Mouse (Mus musculus): ENCODE data around the gene Coq3. TPM values are rescaled to one million over a fixed set of nuclear protein-coding genes. Genes with fewer than 3 reads are reported as not detected.

Gene Coq3
- total and polyA plus RNA-seq, 2 experiments from 2014 or later = 15.7 to 22.7 TPM

DNA sequence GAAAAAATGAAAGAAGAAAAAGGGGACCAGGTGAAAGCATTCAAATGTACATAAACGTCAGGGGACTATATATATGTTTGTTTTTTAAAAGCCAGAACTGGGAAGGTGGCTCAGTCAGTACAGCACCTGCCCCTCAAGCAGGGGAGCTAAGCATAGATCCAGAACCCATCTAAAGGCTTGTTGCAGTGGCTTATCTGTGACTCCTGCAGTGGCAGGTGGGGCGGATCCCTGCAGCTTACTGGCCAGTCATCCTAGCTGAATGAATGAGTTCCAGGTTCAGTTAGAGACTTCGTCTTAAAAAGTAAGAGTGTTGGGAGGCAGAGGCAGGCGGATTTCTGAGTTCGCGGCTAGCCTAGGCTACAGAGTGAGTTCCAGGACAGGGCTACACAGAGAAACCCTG lies 3.3 kb downstream of the Coq3 start:
- no peak overlapping the region for H3K4me3 ChIP-seq (ENCODE audit: low read depth, low read length)
- TF ChIP-seq CTCF (IDR thresholded peaks at IDR 0.05; ENCODE audit: low read depth) = no peak
- DNase-seq (no peak), ATAC-seq (no peak)
- H3K4me2 ChIP-seq (ENCODE audit: low read depth) = no peak overlapping the region
- WGBS = 96% methylated on average over 6 of the region's 6 CpGs
- H3K4me1 ChIP-seq (ENCODE audit: insufficient read depth) = no peaks in the 10 kb centered on the region
- H3K27me3 ChIP-seq (ENCODE audit: insufficient read depth, low read length) = no peaks in the 10 kb centered on the region
- no peak overlapping the region for H3K9ac ChIP-seq
- H3K36me3 ChIP-seq (ENCODE audit: insufficient read depth) = no peaks in the 10 kb centered on the region
- no peak overlapping the region for H3K27ac ChIP-seq (ENCODE audit: low read depth, low read length)
- no peaks in the 10 kb centered on the region for H3K9me3 ChIP-seq (ENCODE audit: low read length)

GRCm38 (mm10) chr4:21885831-21886230 lies 6.4 kb downstream of the Coq3 start:
- H3K9me3 ChIP-seq (ENCODE audit: low read length) = no peaks in the 10 kb centered on the region
- no peak for ATAC-seq
- no peak for TF ChIP-seq CTCF (IDR thresholded peaks at IDR 0.05; ENCODE audit: low read depth)

DNA sequence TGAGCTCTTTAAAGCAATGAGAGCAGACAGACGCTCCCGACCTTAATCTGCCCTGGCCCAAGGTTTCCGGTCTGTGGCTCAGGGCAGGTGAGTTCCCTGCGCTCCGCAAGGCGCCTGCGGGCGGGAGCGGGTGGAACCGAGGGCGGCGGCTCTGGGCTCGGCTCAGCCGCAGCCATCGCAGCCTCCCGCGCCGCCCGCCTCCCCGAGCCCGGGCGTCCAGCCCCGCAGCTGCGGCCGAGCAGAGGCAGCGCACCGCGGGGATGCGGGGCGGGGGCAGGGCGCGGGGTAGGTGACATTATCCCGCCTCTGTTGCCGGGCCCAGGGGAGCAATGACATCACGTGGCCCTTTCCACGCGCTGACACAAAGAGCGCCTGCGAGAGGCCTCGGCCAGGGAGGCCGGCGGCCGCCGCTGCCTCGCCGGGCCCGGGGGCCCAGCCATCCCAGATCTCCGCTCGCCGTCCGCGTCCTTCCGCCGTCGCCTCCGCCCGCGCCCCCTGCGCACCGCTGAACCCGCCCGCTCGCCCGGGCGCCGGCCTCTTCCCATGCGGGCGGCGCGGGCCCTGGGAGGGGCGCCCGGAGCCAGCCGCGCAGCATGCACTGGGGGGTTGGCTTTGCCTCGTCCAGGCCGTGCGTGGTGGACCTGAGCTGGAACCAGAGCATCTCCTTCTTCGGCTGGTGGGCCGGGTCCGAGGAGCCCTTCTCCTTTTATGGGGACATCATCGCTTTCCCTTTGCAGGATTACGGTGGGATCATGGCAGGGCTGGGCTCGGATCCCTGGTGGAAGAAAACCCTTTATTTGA lies 51.7 kb downstream of the Coq3 start, which contains the start of gene Faxc:
Faxc (plus strand) TSS at position 359 of the 801 bp plus-strand sequence.
- ATAC-seq = peak; percentile 86
- 2% methylated on average over 78 of the region's 83 CpGs for WGBS
- H3K4me1 ChIP-seq (ENCODE audit: insufficient read depth) = peaks cover 9% of the 10 kb centered on the region; the same call in 1 of the 2 replicates

More at GRCm38 (mm10) chr4:21885831-21886230, 6.4 kb downstream of the Coq3 start:
- no peaks in the 10 kb centered on the region for H3K27me3 ChIP-seq (ENCODE audit: insufficient read depth, low read length)
- H3K36me3 ChIP-seq (ENCODE audit: insufficient read depth) = no peaks in the 10 kb centered on the region
- no peak for DNase-seq
- H3K4me3 ChIP-seq (ENCODE audit: low read depth, low read length) = no peak overlapping the region
- H3K4me1 ChIP-seq (ENCODE audit: insufficient read depth) = no peaks in the 10 kb centered on the region
- no peak overlapping the region for H3K4me2 ChIP-seq (ENCODE audit: low read depth)
- H3K27ac ChIP-seq (ENCODE audit: low read depth, low read length) = no peak overlapping the region
- no peak overlapping the region for H3K9ac ChIP-seq
- WGBS = 84% methylated on average over 8 of the region's 8 CpGs

GRCm38 (mm10) chr4:21931772-21932630 lies 52.5 kb downstream of the Coq3 start:
- Histone ChIP-seq H3K36me3 (ENCODE audit: insufficient read depth) (peaks cover 10% of the 10 kb centered on the region), H3K27ac (ENCODE audit: low read depth, low read length) (peak overlapping the region; percentile 98), H3K9me3 (ENCODE audit: low read length) (no peaks in the 10 kb centered on the region), H3K9ac (peak overlapping the region; percentile 100), H3K27me3 (ENCODE audit: insufficient read depth, low read length) (no peaks in the 10 kb centered on the region), H3K4me2 (ENCODE audit: low read depth) (peak overlapping the region; percentile 79), H3K4me1 (ENCODE audit: insufficient read depth) (peaks cover 9% of the 10 kb centered on the region; the same call in 1 of the 2 replicates), H3K4me3 (ENCODE audit: low read depth, low read length) (peak overlapping the region; percentile 84)
- peak; percentile 35 for ATAC-seq
- peak; percentile 72 for DNase-seq
- TF ChIP-seq CTCF (IDR thresholded peaks at IDR 0.05; ENCODE audit: low read depth) = no peak
- 4% methylated on average over 21 of the region's 23 CpGs for WGBS

More for the DNA sequence above, 51.7 kb downstream of the Coq3 start, which contains the start of gene Faxc:
- no peaks in the 10 kb centered on the region for H3K27me3 ChIP-seq (ENCODE audit: insufficient read depth, low read length)
- H3K4me3 ChIP-seq (ENCODE audit: low read depth, low read length) = peak within 1 kb of the TSS; percentile 84
- 0 out of 2 replicates have a peak, but pooled peaks cover 2% of the 10 kb centered on the region for H3K36me3 ChIP-seq (ENCODE audit: insufficient read depth)
- no peaks in the 10 kb centered on the region for H3K9me3 ChIP-seq (ENCODE audit: low read length)
- peak within 1 kb of the TSS; percentile 98 for H3K27ac ChIP-seq (ENCODE audit: low read depth, low read length)
- H3K9ac ChIP-seq = peak within 1 kb of the TSS; percentile 100
- TF ChIP-seq CTCF (IDR thresholded peaks at IDR 0.05; ENCODE audit: low read depth) = no peak
- peak; percentile 77 for DNase-seq
- peak within 1 kb of the TSS; percentile 79 for H3K4me2 ChIP-seq (ENCODE audit: low read depth)

DNA sequence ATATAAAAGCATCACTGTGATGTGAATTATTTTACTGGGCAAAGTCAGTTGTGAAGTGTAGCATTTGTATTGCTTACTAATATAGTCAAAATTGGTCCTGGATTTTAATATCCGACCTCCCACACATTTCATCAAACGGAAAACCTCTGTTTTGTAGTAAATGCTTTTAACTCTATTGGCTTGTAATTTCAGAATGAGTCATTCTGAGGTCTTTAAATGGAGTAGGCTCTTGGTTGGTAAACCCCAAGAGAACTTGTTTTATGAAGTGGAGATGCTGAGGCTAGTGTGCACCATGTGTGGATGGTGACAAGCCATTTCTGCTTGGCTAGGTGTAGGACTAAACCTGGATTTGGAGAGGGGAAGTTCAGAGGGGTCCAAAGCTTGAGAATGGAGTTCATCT lies 55.9 kb downstream of the Coq3 start:
- 92% methylated on average over 2 of the region's 2 CpGs for WGBS
- no peak for TF ChIP-seq CTCF (IDR thresholded peaks at IDR 0.05; ENCODE audit: low read depth)
- no peak overlapping the region for H3K27ac ChIP-seq (ENCODE audit: low read depth, low read length)
- H3K4me2 ChIP-seq (ENCODE audit: low read depth) = no peak overlapping the region
- peaks cover 11% of the 10 kb centered on the region for H3K36me3 ChIP-seq (ENCODE audit: insufficient read depth)
- H3K9ac ChIP-seq = no peak overlapping the region
- peaks cover 9% of the 10 kb centered on the region; the same call in 1 of the 2 replicates for H3K4me1 ChIP-seq (ENCODE audit: insufficient read depth)
- H3K9me3 ChIP-seq (ENCODE audit: low read length) = no peaks in the 10 kb centered on the region
- no peak overlapping the region for H3K4me3 ChIP-seq (ENCODE audit: low read depth, low read length)
- no peaks in the 10 kb centered on the region for H3K27me3 ChIP-seq (ENCODE audit: insufficient read depth, low read length)
- no peak for ATAC-seq
- DNase-seq = no peak

- no peak for ATAC-seq
- H3K27me3 ChIP-seq (ENCODE audit: insufficient read depth, low read length) = no peaks in the 10 kb centered on the region
- H3K9me3 ChIP-seq (ENCODE audit: low read length) = no peaks in the 10 kb centered on the region
- H3K9ac ChIP-seq = no peak overlapping the region
- peaks cover 9% of the 10 kb centered on the region; the same call in 1 of the 2 replicates for H3K4me1 ChIP-seq (ENCODE audit: insufficient read depth)
- no peak overlapping the region for H3K4me3 ChIP-seq (ENCODE audit: low read depth, low read length)
- WGBS = 95% methylated on average over 9 of the region's 9 CpGs
- no peak for TF ChIP-seq CTCF (IDR thresholded peaks at IDR 0.05; ENCODE audit: low read depth)
- H3K36me3 ChIP-seq (ENCODE audit: insufficient read depth) = peaks cover 11% of the 10 kb centered on the region
- no peak overlapping the region for H3K4me2 ChIP-seq (ENCODE audit: low read depth)
- DNase-seq = no peak
- H3K27ac ChIP-seq (ENCODE audit: low read depth, low read length) = no peak overlapping the region
These were observed 57.0 kb downstream of the Coq3 start for GRCm38 (mm10) chr4:21936424-21936823.

Measured in forebrain, postnatal 0 days (tissue).